Comparison of ENCODE assay signal across 15 mouse cellular contexts in genomic region chr5:140513921-140514320, GRCm38 (mm10). TPM values are rescaled to one million over a fixed set of nuclear protein-coding genes. Genes with fewer than 3 reads are reported as not detected.
DNase-seq lines count a peak whose midpoint lies in the region; ATAC-seq lines count a peak whose summit lies in the region.
"Had no signal": no experiment of that assay in that cellular context is flagged by ENCODE, and none has a peak within 500 bp of the region (broad histone marks: within the 10 kb centered on the region; RNA-seq: fewer than 3 reads in every experiment).

No protein-coding gene starts in this region.

- no peak for DNase-seq in embryonic facial prominence, embryonic 10.5 days (ENCODE audit: low spot score)
- DNase-seq in layer of hippocampus, adult 9-11 months, result peak; percentile 47
- DNase-seq in layer of hippocampus, adult 18-20 months (ENCODE audit: low spot score in 2 of 2), result no peak
- peak; percentile 81 for DNase-seq in A20 (ENCODE audit: low read depth, low spot score)
- no peak for DNase-seq in adrenal gland, adult 18-20 months (ENCODE audit: low spot score in 2 of 2)
- no peak for DNase-seq in cerebellum, adult 11-12 months
- DNase-seq: adrenal gland, adult 2 months; thymus, adult 18-20 months had no signal

- H3K4me3 ChIP-seq in embryonic facial prominence, embryonic 13.5 days, result no peak overlapping the region
- no peak overlapping the region for H3K4me3 ChIP-seq in embryonic facial prominence, embryonic 10.5 days
- no peak overlapping the region for H3K4me3 ChIP-seq in liver, embryonic 12.5 days
- H3K4me3 ChIP-seq: layer of hippocampus, adult 2 months had no signal

- peaks cover 54% of the 10 kb centered on the region for H3K4me1 ChIP-seq in embryonic facial prominence, embryonic 13.5 days
- peaks cover 57% of the 10 kb centered on the region for H3K4me1 ChIP-seq in embryonic facial prominence, embryonic 10.5 days
- H3K4me1 ChIP-seq in liver, embryonic 12.5 days, result peaks cover 79% of the 10 kb centered on the region

- no peaks in the 10 kb centered on the region for H3K9me3 ChIP-seq in embryonic facial prominence, embryonic 13.5 days
- H3K9me3 ChIP-seq in embryonic facial prominence, embryonic 10.5 days, result no peaks in the 10 kb centered on the region
- H3K9me3 ChIP-seq in liver, embryonic 12.5 days (replicated peaks), result no peaks in the 10 kb centered on the region

- no peak overlapping the region for H3K4me2 ChIP-seq in embryonic facial prominence, embryonic 13.5 days
- H3K4me2 ChIP-seq in liver, embryonic 12.5 days, result no peak overlapping the region

- H3K27ac ChIP-seq in embryonic facial prominence, embryonic 13.5 days, result peak overlapping the region; percentile 61
- H3K27ac ChIP-seq in embryonic facial prominence, embryonic 10.5 days (replicated peaks), result no peak overlapping the region
- H3K27ac ChIP-seq in liver, embryonic 12.5 days, result peak overlapping the region; percentile 62; the same call in 1 of the 2 replicates
- H3K27ac ChIP-seq: layer of hippocampus, adult 2 months had no signal

- WGBS in embryonic facial prominence, embryonic 13.5 days, result 74% methylated on average over 8 of the region's 8 CpGs
- WGBS in embryonic facial prominence, embryonic 10.5 days, result 75% methylated on average over 8 of the region's 8 CpGs
- 61% methylated on average over 8 of the region's 8 CpGs for WGBS in liver, embryonic 12.5 days (ENCODE audit: insufficient replicate concordance)

- no peak for ATAC-seq in embryonic facial prominence, embryonic 13.5 days (ENCODE audit: insufficient number of reproducible peaks, insufficient read depth, low FRiP score, low TSS enrichment, low read depth)
- ATAC-seq in liver, embryonic 12.5 days, result no peak

- H3K9ac ChIP-seq in embryonic facial prominence, embryonic 13.5 days, result no peak overlapping the region
- no peak overlapping the region for H3K9ac ChIP-seq in liver, embryonic 12.5 days

- H3K36me3 ChIP-seq in embryonic facial prominence, embryonic 13.5 days, result peaks cover 8% of the 10 kb centered on the region; the same call in 1 of the 2 replicates
- peaks cover 16% of the 10 kb centered on the region for H3K36me3 ChIP-seq in embryonic facial prominence, embryonic 10.5 days (replicated peaks)
- H3K36me3 ChIP-seq in liver, embryonic 12.5 days, result 0 out of 2 replicates have a peak, but pooled peaks cover 5% of the 10 kb centered on the region

- H3K27me3 ChIP-seq in embryonic facial prominence, embryonic 13.5 days, result no peaks in the 10 kb centered on the region
- no peaks in the 10 kb centered on the region for H3K27me3 ChIP-seq in embryonic facial prominence, embryonic 10.5 days (replicated peaks; ENCODE audit: low read depth, poor library complexity, severe bottlenecking)
- no peaks in the 10 kb centered on the region for H3K27me3 ChIP-seq in liver, embryonic 12.5 days (replicated peaks)

RNA-seq across cellular contexts. Expression of gene Chst12, which starts 8.6 kb away (rescaled TPM):
- polyA plus RNA-seq in embryonic facial prominence, embryonic 13.5 days (2015; fragmentation: Nextera tagmentation; extraction: Ambion mirVana), result 18.4 and 18.7 TPM in 2 replicates
- 15.7 and 16.8 TPM in 2 replicates for polyA plus RNA-seq in embryonic facial prominence, embryonic 10.5 days (2016; fragmentation: Nextera tagmentation; extraction: Ambion mirVana)
- 10 to 100 TPM; 18.4 to 18.8 TPM for total RNA-seq in layer of hippocampus, adult 18-20 months (2021)
- polyA plus RNA-seq in liver, embryonic 12.5 days (2016; fragmentation: Nextera tagmentation; extraction: Ambion mirVana), result 12.4 TPM in 2 replicates
- total RNA-seq in adrenal gland, adult 18-20 months (2021), result 10 to 100 TPM in 1 of 2 experiments, 1 to 10 TPM in 1; 6.3 to 10.6 TPM

RNA-seq across cellular contexts. Expression of gene Grifin, which starts 51.0 kb away (rescaled TPM):
- not detected in 2 replicates for polyA plus RNA-seq in embryonic facial prominence, embryonic 13.5 days (2015; fragmentation: Nextera tagmentation; extraction: Ambion mirVana)
- not detected in 2 replicates for polyA plus RNA-seq in embryonic facial prominence, embryonic 10.5 days (2016; fragmentation: Nextera tagmentation; extraction: Ambion mirVana)
- not detected for total RNA-seq in layer of hippocampus, adult 18-20 months (2021)
- polyA plus RNA-seq in liver, embryonic 12.5 days (2016; fragmentation: Nextera tagmentation; extraction: Ambion mirVana), result 6.3 and 7.8 TPM in 2 replicates
- not detected for total RNA-seq in adrenal gland, adult 18-20 months (2021)
- total RNA-seq: adrenal gland, adult 2 months; gastrocnemius, adult 18-20 months; layer of hippocampus, adult 2 months; midbrain, postnatal 0 days had no signal
- polyA plus RNA-seq: adrenal gland, adult 2 months; intestine, embryonic 14.5 days; lung, embryonic 16.5 days; midbrain, postnatal 0 days had no signal

Comparison
In these comparisons a context has a peak if more than half of its experiments do, and no peak if none do; other contexts are left out.
1. DNase-seq: peak in layer of hippocampus, adult 9-11 months (single experiment) and A20 (single experiment); none in embryonic facial prominence, embryonic 10.5 days (single experiment), layer of hippocampus, adult 18-20 months (0 of 2), adrenal gland, adult 18-20 months (0 of 2) and cerebellum, adult 11-12 months (single experiment).